Mouse (Mus musculus) small intestine, adult 2 months (tissue): Measurements from ENCODE around the gene Wdr90. TPM values are rescaled to one million over a fixed set of nuclear protein-coding genes. Genes with fewer than 3 reads are reported as not detected.

Experiments
- H3K27ac ChIP-seq: fragments of 200-500 bp; 2 replicates; pipeline ENCODE4 v1.5.1; 2012; ENCODE audit warnings: low read depth, low read length, control low read depth, inconsistent platforms; ENCODE audit not compliant: insufficient read depth
- H3K27me3 ChIP-seq: fragments of 200-500 bp; 2 replicates; pipeline ENCODE4 v1.6.1; 2012; ENCODE audit warnings: mild to moderate bottlenecking, moderate library complexity, low read length, inconsistent platforms; ENCODE audit not compliant: control insufficient read depth, insufficient read depth
- H3K36me3 ChIP-seq: fragments of 200-500 bp; 2 replicates; pipeline ENCODE4 v1.6.1; 2012; ENCODE audit warnings: mild to moderate bottlenecking, low read length, control low read depth, inconsistent platforms; ENCODE audit not compliant: control insufficient read depth, insufficient read depth
- H3K4me1 ChIP-seq: fragments of 200-500 bp; 2 replicates; pipeline ENCODE4 v1.6.1; 2012; ENCODE audit warnings: low read length, inconsistent platforms, mixed read lengths; ENCODE audit not compliant: control insufficient read depth, insufficient read depth, insufficient read length
- H3K4me3 ChIP-seq: fragments of 200-500 bp; 2 replicates; pipeline ENCODE4 v1.5.1; 2012; ENCODE audit warnings: low read depth, mild to moderate bottlenecking, control low read depth, inconsistent platforms, low read length, moderate library complexity
- CTCF ChIP-seq: fragments of 200-500 bp; IDR thresholded peaks from 2 replicates; pipeline ENCODE4 v1.5.1; 2012; ENCODE audit warnings: low read depth, mild to moderate bottlenecking, control low read depth, inconsistent platforms, low read length, moderate library complexity, mixed read lengths; ENCODE audit not compliant: insufficient replicate concordance, insufficient read length; ENCODE audit errors: extremely low read depth
- POLR2A ChIP-seq: fragments of 200-500 bp; IDR thresholded peaks from 2 replicates; pipeline ENCODE4 v1.6.1; 2012; ENCODE audit warnings: low read depth, mild to moderate bottlenecking, control low read depth, inconsistent platforms, low read length, moderate library complexity
- WGBS: fragments of 180-500 bp; shearing (Covaris S2); methylation state at CpG from one replicate; pipeline ENCODE4 v1.1.7; 2018; 5-methylcytosine and 5-hydroxymethylcytosine counted together
- polyA plus RNA-seq: library from polyadenylated mRNA; depleted of rRNA; stranded (reverse); fragments of >200 nt; gene quantifications from 2 replicates; pipeline ENCODE4 v1.2.3, GENCODE M21; 2012

Wdr90 gene
- polyA plus RNA-seq, 1 experiment, result 13.3 TPM

DNA sequence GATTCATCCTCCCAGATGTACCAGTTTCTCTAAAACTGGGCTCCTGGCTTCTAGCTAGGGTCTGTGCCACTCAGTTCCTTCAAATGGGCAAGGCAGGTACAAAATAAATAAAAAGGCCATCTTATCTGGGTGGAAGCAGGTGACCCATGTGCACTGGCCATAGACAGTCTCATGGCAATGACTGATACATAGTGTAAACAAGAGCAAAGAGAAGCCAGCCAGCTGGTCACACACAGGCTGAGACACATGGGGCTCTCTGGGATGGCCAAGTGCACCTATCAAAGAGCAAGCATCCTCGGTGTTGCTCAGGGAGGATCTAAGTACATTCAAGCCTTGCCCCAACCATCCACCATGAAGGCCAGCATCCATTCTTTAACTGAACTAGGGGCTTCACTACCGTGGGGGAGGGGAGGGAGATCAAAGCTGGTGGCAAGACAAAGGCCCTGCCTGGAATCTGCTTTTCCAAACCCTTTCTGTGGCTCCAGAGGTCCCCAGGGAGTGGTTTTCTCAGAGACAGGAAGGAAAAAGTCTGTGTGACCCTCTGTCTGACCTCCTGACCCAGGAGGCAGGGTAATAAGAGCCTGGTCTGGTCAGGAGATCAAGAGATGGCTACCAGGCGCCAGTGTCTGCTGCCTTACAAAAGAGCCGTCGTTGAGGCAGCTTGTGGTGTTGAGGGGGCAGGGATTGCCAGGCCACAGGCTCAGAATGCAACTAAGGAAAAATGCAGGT is 19.8 kb upstream of the Wdr90 start:
- TF ChIP-seq CTCF (no peak), POLR2A (no peak)
- H3K27me3 ChIP-seq, result no peaks in the 10 kb centered on the region
- H3K4me3 ChIP-seq, result no peak overlapping the region
- H3K27ac ChIP-seq, result no peak overlapping the region
- WGBS, result 50% methylated on average over 5 of the region's 5 CpGs
- H3K4me1 ChIP-seq, result peaks cover 7% of the 10 kb centered on the region
- H3K36me3 ChIP-seq, result peaks cover 31% of the 10 kb centered on the region

DNA sequence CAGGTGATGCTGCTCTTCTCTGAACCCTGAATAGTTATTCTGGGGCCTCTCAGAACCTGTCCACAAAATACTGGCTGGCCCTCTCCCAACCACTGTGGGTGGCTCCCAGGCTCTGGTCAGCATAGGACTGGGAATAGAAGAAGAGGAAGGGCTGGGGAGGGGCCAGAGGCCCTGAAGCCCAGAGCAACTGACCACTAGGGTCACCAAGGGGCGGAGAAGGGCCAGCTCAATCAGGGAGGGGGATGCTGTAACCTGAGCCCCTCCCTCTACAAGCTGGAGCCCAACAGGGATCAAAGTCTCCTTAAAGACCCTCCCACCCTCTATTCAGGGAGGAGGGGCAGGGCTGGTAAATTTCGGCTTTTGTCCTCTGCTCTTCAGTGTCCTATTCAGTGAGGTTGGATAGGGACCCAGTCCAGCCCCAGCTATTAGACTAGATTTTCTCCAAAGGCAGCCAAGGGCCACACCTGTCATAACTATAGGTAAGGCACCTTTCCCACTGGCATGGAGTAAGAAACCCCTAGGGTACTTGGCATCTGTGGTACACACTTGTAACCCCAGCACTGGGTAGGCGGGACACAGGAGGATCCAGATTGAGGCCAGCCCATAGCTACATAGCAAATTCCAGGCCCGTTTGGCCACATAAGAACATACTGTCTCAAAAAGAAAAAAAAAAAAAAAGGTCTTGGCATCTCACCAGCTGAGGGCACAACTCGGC is 19.1 kb upstream of the Wdr90 start, which contains the start of gene Wfikkn1:
Gene Wfikkn1 (minus strand): TSS at position 663 of the 715 bp plus-strand sequence.
- 50% methylated on average over 5 of the region's 5 CpGs for WGBS
- TF ChIP-seq POLR2A, result no peak; the same call in 1 of the 2 replicates
- TF ChIP-seq CTCF, result no peak
- H3K36me3 ChIP-seq, result peaks cover 31% of the 10 kb centered on the region

DNA sequence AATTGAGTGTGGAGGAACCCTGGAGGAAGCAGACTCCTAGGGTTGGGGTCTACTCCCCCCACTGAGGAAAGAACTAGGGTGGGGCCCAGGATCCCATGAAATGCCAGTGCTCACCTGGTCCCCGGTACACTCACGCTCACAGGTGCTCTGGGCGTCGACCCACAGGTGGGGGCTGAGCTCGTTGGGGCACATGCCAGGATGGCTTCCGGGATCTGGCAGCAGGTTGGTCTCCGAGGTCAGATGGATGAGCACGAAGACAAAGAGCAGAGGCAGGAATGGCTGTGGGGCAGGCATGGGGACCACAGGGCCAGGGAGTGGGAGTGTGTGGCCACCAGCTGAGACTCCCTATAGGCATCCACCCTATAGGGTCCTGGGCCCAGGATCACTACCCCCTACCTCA is 18.4 kb upstream of the Wdr90 start:
- Histone ChIP-seq H3K4me1 (peaks cover 10% of the 10 kb centered on the region), H3K36me3 (peaks cover 31% of the 10 kb centered on the region), H3K27ac (no peak overlapping the region), H3K4me3 (no peak overlapping the region), H3K27me3 (no peaks in the 10 kb centered on the region)
- TF ChIP-seq CTCF (no peak), POLR2A (no peak)
- 67% methylated on average over 8 of the region's 8 CpGs for WGBS

More for the DNA sequence above, 19.1 kb upstream of the Wdr90 start, which contains the start of gene Wfikkn1:
- Histone ChIP-seq H3K4me1 (peaks cover 10% of the 10 kb centered on the region), H3K27ac (no peak within 1 kb of the TSS), H3K27me3 (no peaks in the 10 kb centered on the region), H3K4me3 (no peak within 1 kb of the TSS)

DNA sequence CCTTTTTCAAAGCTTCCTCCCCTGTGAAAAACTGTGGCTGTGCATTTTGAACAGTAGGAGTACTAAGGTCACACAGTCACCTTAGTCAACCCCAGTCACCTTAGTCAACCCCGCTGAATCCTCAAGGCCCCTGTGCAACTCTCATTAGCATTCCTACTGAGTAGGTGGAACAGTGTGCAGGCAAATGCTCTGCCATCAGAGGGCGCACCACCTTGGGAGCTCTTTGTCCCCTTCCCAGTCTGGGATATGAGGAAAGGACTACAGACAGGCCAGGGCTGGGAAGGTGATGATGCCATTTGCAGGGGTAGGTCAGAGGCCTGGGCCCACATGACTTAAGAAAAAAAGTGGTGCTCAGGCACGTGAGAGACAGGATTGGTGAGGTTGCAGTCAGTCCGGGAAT is 18.0 kb upstream of the Wdr90 start:
- TF ChIP-seq POLR2A (0 out of 2 replicates have a peak, but pooled peaks have one; percentile 3), CTCF (peak; percentile 58; the same call in 1 of the 2 replicates)
- WGBS, result 71% methylated on average over 4 of the region's 4 CpGs

DNA sequence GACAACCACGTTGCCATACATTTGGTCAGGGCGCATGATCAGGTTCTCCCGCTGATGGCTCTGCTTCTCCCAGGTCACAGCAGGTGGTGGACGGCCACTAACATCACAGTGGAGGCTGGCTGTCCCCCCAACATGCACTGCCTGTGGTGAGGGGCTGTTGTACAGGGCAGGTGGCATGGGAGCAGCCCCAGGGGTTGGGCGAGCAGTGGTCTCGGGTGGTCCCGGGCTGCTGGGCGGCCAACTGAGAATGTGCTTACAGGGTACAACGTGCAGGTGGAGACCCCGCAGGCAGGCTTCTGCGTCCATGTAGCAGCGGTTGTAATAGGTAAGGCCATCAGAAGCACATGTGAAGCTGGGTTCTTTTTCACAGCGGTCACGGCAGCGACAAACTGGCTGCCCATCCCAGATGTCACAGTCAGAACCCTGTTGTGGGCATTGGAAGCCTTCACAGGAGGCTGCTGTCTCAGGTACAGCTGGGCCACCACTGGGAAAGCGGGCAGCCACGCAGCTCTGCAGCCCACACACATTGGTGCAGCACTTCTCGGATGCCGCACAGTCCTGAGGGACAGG is 17.4 kb upstream of the Wdr90 start:
- Histone ChIP-seq H3K27ac (no peak overlapping the region), H3K36me3 (peaks cover 21% of the 10 kb centered on the region), H3K4me3 (no peak overlapping the region), H3K27me3 (no peaks in the 10 kb centered on the region), H3K4me1 (peaks cover 10% of the 10 kb centered on the region)
- no peak for TF ChIP-seq CTCF
- TF ChIP-seq POLR2A, result 0 out of 2 replicates have a peak, but pooled peaks have one; percentile 2
- 93% methylated on average over 19 of the region's 19 CpGs for WGBS

More for the DNA sequence above, 18.0 kb upstream of the Wdr90 start:
- H3K27ac ChIP-seq, result no peak overlapping the region
- H3K4me3 ChIP-seq, result no peak overlapping the region
- peaks cover 27% of the 10 kb centered on the region for H3K36me3 ChIP-seq
- no peaks in the 10 kb centered on the region for H3K27me3 ChIP-seq
- H3K4me1 ChIP-seq, result peaks cover 10% of the 10 kb centered on the region

DNA sequence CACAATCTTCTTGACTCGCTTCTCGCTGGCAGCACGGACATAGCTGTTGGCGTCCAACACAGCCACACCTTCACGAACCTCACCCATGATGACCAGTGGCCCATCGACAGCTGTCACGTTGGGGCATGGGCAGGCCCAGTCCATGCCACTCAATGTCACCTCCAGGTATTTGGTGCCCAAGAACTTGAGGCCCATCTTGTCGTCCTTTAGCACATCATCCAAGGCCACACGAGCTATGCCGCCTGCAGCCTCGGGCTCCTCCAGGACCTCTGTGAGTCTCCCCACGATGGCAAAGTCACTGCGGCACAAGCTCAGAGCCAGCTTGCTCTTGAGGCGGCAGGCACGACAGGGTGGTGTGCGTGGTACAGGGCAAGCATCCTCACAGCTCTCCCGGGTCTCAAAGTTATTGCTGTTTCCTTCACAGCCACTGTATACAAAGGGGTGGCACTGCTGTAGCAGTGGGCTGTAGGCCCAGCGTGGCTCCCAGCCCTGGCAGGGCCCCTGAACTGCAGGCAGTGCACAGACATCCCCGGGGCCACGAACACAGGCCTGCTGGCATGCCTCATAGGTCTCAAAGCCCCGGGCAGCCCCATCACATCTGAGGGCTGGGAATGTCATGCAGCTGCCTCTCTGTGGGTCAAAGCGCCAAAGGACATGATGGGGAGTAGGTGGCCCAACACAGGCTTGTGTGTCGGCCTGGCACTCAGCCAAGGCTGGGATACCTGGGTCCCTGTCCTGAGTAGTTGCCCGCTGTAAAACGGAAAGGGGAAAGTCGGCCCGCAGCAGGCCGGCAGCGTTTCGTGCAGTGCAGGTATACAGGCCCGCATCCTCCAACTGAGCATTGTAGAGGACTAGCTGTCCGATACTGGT is 16.7 kb upstream of the Wdr90 start:
- TF ChIP-seq POLR2A, result no peak
- no peak for TF ChIP-seq CTCF
- 94% methylated on average over 32 of the region's 32 CpGs for WGBS
- H3K27me3 ChIP-seq, result no peaks in the 10 kb centered on the region
- H3K4me3 ChIP-seq, result no peak overlapping the region
- peaks cover 14% of the 10 kb centered on the region for H3K36me3 ChIP-seq
- peaks cover 10% of the 10 kb centered on the region for H3K4me1 ChIP-seq
- H3K27ac ChIP-seq, result no peak overlapping the region

DNA sequence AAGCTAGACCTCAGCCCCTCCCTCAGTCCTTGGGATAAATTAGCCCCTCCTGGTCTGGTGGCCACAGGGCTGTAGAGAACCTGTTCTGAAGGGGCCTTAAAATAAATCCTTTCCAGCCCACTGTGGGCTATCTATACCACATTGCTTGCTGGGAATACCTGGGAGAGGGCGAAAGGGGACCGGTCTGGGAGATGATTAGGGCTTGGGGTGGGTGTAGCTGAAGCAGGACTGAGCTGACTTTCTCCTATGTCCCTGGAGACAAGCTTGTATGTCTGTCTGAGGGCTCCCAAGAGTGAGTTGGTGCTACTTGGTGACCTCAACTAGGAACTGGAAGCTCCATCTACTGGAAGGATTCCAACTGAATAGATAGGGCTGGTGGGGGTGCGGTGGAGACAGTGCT is 15.7 kb upstream of the Wdr90 start:
- Histone ChIP-seq H3K4me3 (no peak overlapping the region), H3K27ac (no peak overlapping the region), H3K4me1 (peaks cover 10% of the 10 kb centered on the region), H3K27me3 (no peaks in the 10 kb centered on the region), H3K36me3 (peaks cover 8% of the 10 kb centered on the region; the same call in 1 of the 2 replicates)
- 80% methylated on average over 3 of the region's 3 CpGs for WGBS
- TF ChIP-seq CTCF (no peak), POLR2A (no peak)
